Comparison of ENCODE assay signal across 22 mouse cellular contexts in genomic region chr7:79623086-79623485, GRCm38 (mm10). TPM values are rescaled to one million over a fixed set of nuclear protein-coding genes. Genes with fewer than 3 reads are reported as not detected.
"Had no signal": no experiment of that assay in that cellular context is flagged by ENCODE, and none has a peak within 500 bp of the region (broad histone marks: within the 10 kb centered on the region; RNA-seq: fewer than 3 reads in every experiment).

No protein-coding gene starts in this region.

- H3K4me3 ChIP-seq: midbrain, embryonic 10.5 days; midbrain, embryonic 12.5 days; myocyte; neural tube, embryonic 13.5 days; neural tube, embryonic 15.5 days had no signal

- H3K27ac ChIP-seq: midbrain, embryonic 10.5 days; midbrain, embryonic 12.5 days; neural tube, embryonic 13.5 days; neural tube, embryonic 15.5 days had no signal

- H3K9ac ChIP-seq: lung, embryonic 14.5 days; midbrain, embryonic 12.5 days; neural tube, embryonic 13.5 days; neural tube, embryonic 15.5 days had no signal

- H3K4me1 ChIP-seq: midbrain, embryonic 10.5 days; midbrain, embryonic 12.5 days; neural tube, embryonic 13.5 days; neural tube, embryonic 15.5 days had no signal

- H3K9me3 ChIP-seq: midbrain, embryonic 10.5 days; midbrain, embryonic 12.5 days; neural tube, embryonic 13.5 days; neural tube, embryonic 15.5 days had no signal

- ATAC-seq: midbrain, embryonic 16.5 days had no signal

- DNase-seq: lung, adult 18-20 months; lung, embryonic 14.5 days; lung, postnatal 10 days; lung, postnatal 4 days; midbrain, embryonic 14.5 days; retina, postnatal 1 day; right cerebral cortex, adult 18-20 months; right cerebral cortex, postnatal 25 days; right cerebral cortex, postnatal 4 days; spleen, adult 18-20 months; thymus, adult 18-20 months; thymus, postnatal 14 days; thymus, postnatal 36 days had no signal

- H3K4me2 ChIP-seq: lung, embryonic 14.5 days; midbrain, embryonic 12.5 days; neural tube, embryonic 13.5 days; neural tube, embryonic 15.5 days had no signal

- H3K36me3 ChIP-seq: midbrain, embryonic 10.5 days; midbrain, embryonic 12.5 days; neural tube, embryonic 13.5 days; neural tube, embryonic 15.5 days had no signal

RNA-seq across cellular contexts. Expression of gene Rhcg, which starts 5.6 kb away (rescaled TPM):
- total RNA-seq: megakaryocyte-erythroid progenitor cell, adult 5-6 weeks had no signal
- polyA plus RNA-seq: lung, embryonic 14.5 days; myocyte; small intestine, adult 2 months; stomach, embryonic 14.5 days had no signal
